Mouse (Mus musculus): ENCODE data around the gene Aprt.

Aprt gene

GRCm38 (mm10) chr8:122576648-122577022 lies at the start of gene Aprt:
Gene Aprt (minus strand): TSS chr8:122576909.
- DNase-seq (ENCODE audit: low spot score), result peak; percentile 96

DNA sequence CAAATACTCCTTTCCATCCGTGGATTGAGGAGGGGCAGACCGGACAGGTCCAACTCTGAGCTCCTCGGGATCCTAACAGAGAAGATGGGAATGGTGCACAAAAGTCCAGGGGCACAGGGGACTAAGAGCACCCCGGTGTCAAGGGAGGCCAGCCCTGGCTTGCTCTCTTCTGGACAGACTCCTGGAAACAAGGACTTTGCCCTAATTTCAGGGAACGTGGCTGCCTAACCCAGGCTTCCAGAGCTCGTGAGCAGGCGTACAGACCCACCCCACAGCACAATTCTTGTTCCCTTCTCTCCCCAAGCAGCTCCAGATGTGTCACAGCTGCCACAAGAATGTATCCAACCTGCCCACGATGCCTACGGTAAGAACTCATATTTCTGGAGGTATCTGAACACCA lies 49.1 kb upstream of the Aprt start:
- DNase-seq (ENCODE audit: low spot score), result no peak

DNA sequence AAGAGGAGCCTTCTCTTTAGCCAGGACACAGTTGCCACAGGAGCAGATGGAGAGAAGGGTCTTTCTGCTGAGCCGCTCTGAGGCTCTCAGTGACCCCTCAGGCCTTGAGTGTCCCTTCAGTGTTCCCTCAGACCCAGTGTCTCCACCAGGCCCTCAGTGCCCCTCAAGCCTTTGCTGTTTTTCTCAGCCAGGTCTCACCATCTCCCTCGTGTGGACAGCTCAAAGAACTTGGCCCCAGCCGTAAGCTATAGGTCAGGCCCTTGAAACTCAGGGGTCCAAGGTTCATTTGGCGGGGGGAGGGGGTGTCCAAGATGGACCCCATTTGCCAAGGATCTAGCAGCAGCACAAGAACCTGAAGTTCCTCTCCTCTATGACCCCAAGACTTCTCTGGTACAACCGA lies 47.9 kb upstream of the Aprt start:
- DNase-seq (ENCODE audit: low spot score), result no peak

- DNase-seq (ENCODE audit: low spot score), result no peak
Observed at GRCm38 (mm10) chr8:122623844-122624642, 47.3 kb upstream of the Aprt start.

- DNase-seq (ENCODE audit: low spot score), result peak; percentile 23
Observed at GRCm38 (mm10) chr8:122622727-122623126, 46.0 kb upstream of the Aprt start, which contains the start of gene Pabpn1l. Gene Pabpn1l (minus strand): TSS chr8:122622739.

DNA sequence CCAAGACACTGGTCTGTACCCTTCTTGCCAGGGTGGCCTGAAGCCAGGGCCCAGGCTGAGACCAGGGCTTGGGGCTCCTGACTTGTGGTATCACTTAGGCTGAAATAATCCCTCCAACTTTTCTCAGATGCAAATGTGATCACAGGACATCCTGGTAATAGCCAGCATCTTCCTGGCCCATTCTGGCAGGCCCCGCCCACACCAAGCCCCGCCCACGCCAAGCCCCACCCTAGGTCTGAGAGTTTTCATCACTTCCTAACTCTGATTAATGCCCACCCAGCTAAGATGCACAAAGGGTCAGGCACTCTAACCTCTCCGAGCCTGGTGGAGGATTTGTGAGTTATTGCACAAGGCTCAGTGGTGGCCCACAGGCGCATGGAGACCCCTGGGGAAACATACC lies 43.7 kb upstream of the Aprt start:
- DNase-seq (ENCODE audit: low spot score), result peak; percentile 20

DNA sequence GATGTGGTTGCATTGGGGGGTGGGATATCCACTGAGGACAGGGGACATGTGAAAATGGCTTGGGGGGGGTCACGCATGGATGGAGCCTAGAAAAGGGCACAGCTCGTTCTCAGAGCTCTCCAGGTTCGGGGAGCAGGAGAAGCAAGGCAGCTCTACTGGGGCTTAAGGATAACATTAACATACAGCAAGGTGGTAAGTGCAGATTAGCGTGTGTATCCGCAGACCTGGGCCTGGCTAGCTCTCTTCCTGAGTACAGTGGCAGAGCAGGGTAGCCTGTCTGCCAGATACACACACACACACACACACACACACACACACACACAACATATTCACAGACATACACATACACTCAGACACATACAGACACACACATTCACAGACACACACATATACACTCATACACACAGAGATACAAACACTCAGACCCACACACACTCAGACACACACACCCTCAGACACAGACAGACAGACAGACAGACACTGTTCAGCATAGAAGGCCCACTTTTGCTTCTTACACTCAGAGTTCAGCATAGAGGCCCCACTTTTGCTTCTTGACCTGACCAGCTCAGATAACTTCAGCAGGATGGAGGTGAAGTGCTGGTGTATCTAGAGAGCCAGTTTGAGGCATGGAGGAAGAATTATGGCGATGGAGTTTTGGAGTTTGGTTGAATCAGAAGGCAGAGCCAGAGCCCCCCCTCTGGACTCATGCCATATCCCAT lies 42.1 kb upstream of the Aprt start:
- DNase-seq (ENCODE audit: low spot score), result no peak

- DNase-seq (ENCODE audit: low spot score), result peak; percentile 90
Observed at GRCm38 (mm10) chr8:122617947-122618546, 41.3 kb upstream of the Aprt start.

DNA sequence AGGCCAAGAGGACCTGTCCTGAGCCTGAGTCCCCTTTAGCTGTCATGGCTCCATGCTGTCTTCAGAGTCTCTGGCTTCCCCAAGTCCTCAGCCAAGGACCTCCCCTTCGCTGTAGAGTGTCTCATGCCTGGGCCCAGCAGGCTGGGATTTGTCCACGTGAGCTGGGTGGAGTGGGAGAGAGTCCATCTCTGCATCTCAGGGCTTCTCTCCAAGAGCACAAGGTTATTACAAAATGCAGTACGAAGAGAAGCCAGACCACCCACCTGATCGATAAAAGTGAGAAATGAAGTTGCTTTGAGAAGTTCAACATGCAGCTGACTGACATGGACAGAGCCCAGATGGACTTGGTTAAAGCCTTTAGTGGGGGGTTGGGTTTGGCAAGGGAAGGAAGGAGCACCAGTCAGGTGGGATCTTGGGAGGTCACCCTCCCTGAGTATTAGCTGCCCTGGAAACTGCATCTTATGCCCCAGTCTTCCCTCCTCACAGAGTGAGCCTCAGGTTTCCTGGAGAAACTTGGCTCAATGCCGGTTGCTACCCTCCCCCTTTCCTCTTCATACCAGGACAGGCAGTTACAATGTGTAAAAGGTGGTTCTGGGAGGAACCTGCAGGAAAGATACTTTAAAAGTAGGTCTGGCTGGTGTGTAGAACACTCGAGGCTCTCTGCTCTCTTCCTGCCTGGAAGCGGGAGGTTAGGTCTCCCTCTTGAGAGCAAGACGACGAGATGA lies 39.6 kb upstream of the Aprt start:
- DNase-seq (ENCODE audit: low spot score), result no peak

DNA sequence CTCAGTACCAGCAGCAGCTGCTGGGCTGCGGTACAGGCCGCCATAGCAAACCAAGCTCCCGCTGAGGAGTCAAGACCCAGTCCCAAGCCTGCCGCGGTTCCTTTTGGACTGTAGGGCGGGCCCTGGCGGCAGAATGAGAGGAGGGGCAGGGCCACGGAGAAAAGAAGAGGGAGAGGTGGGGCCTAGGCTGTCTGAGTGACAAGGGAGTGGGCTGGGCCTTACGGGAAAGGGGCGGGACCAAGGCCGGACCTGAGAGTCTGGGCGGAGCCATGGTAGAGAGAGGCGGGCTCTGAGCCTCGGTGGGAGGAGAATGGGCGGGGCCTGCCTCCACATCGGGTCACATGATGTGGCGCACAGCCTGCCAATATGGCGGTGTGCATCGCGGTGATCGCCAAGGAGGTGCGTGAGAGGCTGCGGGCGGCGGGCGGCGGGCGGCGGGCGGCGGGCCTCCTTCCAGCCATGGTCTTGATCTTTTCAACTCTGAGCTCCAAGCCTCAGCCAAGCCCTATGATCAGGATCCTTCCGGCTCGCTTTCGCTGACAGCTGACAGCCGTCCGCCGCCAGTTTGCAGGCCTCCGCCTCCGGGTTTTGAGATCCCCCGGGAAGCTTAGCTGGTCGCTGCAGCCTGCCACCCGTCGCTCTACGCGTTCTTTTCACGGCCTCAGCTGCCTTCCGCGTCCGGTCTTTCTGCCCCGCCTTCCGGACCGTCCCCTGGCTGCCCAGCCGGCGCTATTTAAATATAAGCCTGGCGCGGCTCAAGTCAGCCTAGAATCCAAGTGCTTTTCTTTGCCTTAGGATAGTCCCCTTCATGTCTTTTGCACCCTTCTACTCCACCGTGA lies 34.8 kb upstream of the Aprt start, which contains the start of the genes Galns and Trappc2l:
Galns (minus strand) TSS at position 169 of the 839 bp plus-strand sequence.
Trappc2l (plus strand) TSS at position 346 of the 839 bp plus-strand sequence.
- peak; percentile 99 for DNase-seq (ENCODE audit: low spot score)

DNA sequence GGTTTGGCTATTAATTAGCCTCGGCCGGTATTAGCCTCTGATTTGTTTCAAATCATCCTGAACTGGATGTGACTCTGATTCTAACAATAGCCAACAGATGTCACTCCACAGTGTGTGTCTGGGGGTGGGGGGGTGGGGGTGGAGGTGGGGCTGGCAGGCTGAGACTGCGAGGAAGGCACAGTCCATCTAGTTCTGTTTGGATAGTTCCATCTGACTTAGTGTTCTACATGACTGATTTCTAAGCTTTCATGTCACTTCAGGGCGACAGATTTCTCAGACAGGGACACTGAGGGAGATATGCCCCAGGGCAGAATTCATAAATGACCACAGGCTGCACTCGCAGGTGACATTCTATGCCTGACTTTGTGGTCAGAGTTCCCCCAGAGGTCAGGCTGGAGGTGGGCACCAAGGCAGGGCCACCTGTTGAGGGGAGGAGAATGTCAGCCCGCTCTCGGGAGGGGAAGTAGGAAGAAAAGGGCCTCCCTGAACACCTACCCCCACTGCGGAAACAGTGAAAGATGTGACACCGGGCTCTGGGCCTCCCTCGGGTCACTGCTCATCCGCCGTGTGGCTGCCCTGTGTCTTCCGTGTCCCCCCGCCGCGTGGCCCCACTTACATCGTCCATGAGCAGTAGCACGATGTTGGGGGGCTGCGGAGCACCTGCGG lies 34.0 kb upstream of the Aprt start:
- no peak for DNase-seq (ENCODE audit: low spot score)

- DNase-seq (ENCODE audit: low spot score), result no peak
Observed at GRCm38 (mm10) chr8:122610209-122610608, 33.5 kb upstream of the Aprt start.

DNA sequence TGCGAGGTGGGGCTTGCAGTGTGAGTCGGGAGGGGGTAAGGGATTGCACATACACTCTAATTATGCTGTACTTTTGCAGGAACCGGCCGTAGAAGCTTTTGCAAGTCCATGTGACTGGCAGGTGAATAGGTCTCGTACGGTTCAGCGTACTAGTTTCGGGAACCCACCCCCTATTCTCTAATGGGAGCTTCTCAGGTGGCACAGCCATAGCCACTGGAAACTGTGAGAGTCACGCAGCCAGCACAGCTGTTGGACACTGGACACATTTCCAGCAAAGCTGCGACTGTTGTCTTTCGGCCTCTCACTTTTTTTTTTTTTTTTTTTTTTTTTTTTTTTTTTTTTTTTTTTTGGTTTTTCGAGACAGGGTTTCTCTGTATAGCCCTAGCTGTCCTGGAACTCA lies 30.1 kb upstream of the Aprt start:
- DNase-seq (ENCODE audit: low spot score), result no peak

- DNase-seq (ENCODE audit: low spot score), result no peak
Observed at GRCm38 (mm10) chr8:122605367-122605766, 28.7 kb upstream of the Aprt start.

DNA sequence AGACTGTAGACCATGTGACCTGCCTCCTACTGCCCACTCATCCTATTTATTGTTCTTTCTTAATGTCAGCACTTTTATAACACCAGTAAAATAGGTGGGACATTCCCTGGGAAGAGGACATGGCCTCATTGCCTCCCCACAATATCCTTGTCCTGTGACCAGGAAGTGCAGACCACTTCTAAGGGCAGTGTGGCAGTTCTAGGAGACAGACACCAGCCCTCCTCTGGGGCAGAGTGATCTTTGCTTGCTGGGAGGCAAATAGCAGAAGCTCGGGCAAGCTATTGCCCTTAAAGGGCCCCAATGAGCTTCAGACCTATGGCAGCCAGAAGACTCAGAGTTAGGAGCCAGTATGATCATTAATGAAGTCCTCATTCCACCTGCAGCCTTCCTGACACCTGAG lies 27.9 kb upstream of the Aprt start:
- DNase-seq (ENCODE audit: low spot score), result no peak

GRCm38 (mm10) chr8:122600666-122601065 lies 24.0 kb upstream of the Aprt start:
- DNase-seq (ENCODE audit: low spot score), result no peak

DNA sequence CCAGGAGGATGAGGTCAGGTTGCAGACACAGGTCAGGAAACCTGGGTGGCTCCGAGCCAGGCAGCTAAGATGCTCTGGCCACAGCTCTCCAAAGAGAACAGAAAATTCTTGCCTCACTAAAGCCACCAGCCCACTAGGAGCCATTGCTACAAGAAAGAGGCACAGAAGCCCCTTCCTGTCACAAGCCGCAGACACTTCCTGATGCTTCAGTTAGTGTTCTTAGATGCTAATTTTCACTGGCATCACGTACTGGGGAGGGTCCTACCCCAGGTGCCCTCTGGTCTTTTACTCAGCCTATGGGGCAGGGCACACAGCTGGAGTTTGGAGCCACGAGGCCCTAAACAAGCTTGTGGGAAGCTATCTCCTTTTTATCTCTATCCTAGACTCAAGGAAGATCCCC lies 19.3 kb upstream of the Aprt start:
- no peak for DNase-seq (ENCODE audit: low spot score)

GRCm38 (mm10) chr8:122593783-122594507 lies 17.2 kb upstream of the Aprt start:
- DNase-seq (ENCODE audit: low spot score), result no peak

DNA sequence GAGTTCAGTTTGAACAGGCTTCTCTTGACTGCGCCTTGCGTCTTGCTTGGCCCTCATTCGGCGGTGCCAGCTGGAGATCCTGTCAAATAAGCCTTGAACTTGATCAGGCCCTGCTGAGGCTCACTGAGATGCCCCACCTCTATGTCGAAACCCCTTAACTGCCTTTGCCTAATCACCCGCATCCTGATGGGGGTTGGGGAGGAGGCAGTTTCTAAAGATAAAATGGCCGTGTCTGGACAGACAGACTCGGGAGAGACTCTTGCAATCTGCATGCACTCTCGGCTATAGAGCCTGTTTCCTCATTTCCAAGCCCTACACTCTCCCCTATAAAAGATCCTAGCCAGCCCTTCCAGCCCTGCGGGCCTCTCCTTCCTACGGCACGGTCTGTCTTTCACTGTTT lies 16.5 kb upstream of the Aprt start:
- DNase-seq (ENCODE audit: low spot score), result no peak

DNA sequence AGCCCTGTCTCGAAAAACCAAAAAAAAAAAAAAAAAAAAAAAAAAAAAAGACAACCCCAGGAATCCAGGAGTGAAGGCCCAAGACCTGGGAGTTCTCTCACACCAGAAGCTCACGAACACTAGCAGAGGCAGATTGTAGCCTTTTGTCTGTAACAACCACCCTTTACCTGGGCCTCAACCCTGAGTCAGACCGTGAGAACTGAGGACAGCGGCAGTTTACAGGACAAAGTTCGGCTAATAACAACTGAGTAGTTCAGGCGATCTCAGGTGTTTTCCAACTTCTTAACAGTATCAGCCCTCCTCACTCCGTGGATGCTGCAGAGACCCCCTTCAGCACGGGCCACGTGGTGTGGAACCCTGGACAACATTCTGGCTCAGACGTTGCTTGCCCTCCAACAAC lies 10.0 kb upstream of the Aprt start:
- DNase-seq (ENCODE audit: low spot score), result no peak

Measured in embryo, embryonic 10 days (tissue).